Mouse (Mus musculus) fat pad, adult 2 months (tissue): Measurements from ENCODE around the gene Cand2.

Experiments
- DNase-seq: peaks from one replicate; pipeline ENCODE4 v3.0.0-alpha.2; 2011; ENCODE audit warnings: low read depth, low spot score; ENCODE audit errors: extremely low read depth

Cand2 gene

GRCm38 (mm10) chr6:115773966-115774413 lies 348 bp upstream of the Cand2 start:
- no peak for DNase-seq

GRCm38 (mm10) chr6:115775838-115776237 lies 1.5 kb downstream of the Cand2 start:
- DNase-seq: no peak

GRCm38 (mm10) chr6:115776363-115776762 lies 2.0 kb downstream of the Cand2 start:
- no peak for DNase-seq

GRCm38 (mm10) chr6:115782781-115783180 lies 8.4 kb downstream of the Cand2 start:
- DNase-seq: no peak

GRCm38 (mm10) chr6:115791016-115791415 lies 16.7 kb downstream of the Cand2 start:
- DNase-seq: no peak

- DNase-seq: no peak
Observed at GRCm38 (mm10) chr6:115791842-115792686, 17.7 kb downstream of the Cand2 start.

GRCm38 (mm10) chr6:115792691-115793215 lies 18.4 kb downstream of the Cand2 start:
- peak; percentile 43 for DNase-seq

- DNase-seq: no peak
Observed at GRCm38 (mm10) chr6:115801811-115802210, 27.5 kb downstream of the Cand2 start.

- DNase-seq: no peak
Observed at GRCm38 (mm10) chr6:115803541-115804382, 29.4 kb downstream of the Cand2 start.

- DNase-seq: no peak
Observed at GRCm38 (mm10) chr6:115804432-115805192, 30.3 kb downstream of the Cand2 start.

- DNase-seq: no peak
Observed at GRCm38 (mm10) chr6:115807464-115808195, 33.3 kb downstream of the Cand2 start.

- DNase-seq: no peak
Observed at GRCm38 (mm10) chr6:115808196-115808487, 33.8 kb downstream of the Cand2 start.

GRCm38 (mm10) chr6:115808488-115809231 lies 34.3 kb downstream of the Cand2 start, which contains the start of gene Rpl32:
Gene Rpl32 (minus strand): TSS chr6:115808747.
- DNase-seq: peak; percentile 63

GRCm38 (mm10) chr6:115811606-115812005 lies 37.3 kb downstream of the Cand2 start:
- DNase-seq: no peak

GRCm38 (mm10) chr6:115814104-115814503 lies 39.8 kb downstream of the Cand2 start:
- no peak for DNase-seq

- DNase-seq: no peak
Observed at GRCm38 (mm10) chr6:115815041-115815440, 40.7 kb downstream of the Cand2 start.

- no peak for DNase-seq
Observed at GRCm38 (mm10) chr6:115818129-115818528, 43.8 kb downstream of the Cand2 start.

GRCm38 (mm10) chr6:115821216-115821993 lies 47.1 kb downstream of the Cand2 start:
- no peak for DNase-seq
